Mouse (Mus musculus): ENCODE measurements at regions not wholly inside any gene's neighbourhood (a gene's known extent, or its start where the extent isn't known, plus 50 kb on each side); places are given as distances from the start of the nearest gene placed in this dataset.

GRCm38 (mm10) chr5:64673861-64674260 lies 129.3 kb upstream of the Klf3 start:
- no peaks in the 10 kb centered on the region for H3K36me3 ChIP-seq (ENCODE audit: control insufficient read depth, insufficient read depth, low read length)
- DNase-seq (ENCODE audit: low spot score): no peak
- H3K9ac ChIP-seq (ENCODE audit: low read depth, low read length, severe bottlenecking): no peak overlapping the region
- H3K4me2 ChIP-seq (replicated peaks; ENCODE audit: low read depth, low read length, severe bottlenecking): no peak overlapping the region
- no peak overlapping the region for H3K4me3 ChIP-seq (replicated peaks; ENCODE audit: low read length)
- no peaks in the 10 kb centered on the region for H3K4me1 ChIP-seq (ENCODE audit: control insufficient read depth, insufficient read depth, low read length)
- H3K27me3 ChIP-seq (ENCODE audit: control insufficient read depth, insufficient read depth, low read length): no peaks in the 10 kb centered on the region
- no peak for TF ChIP-seq POLR2A (IDR thresholded peaks at IDR 0.05; ENCODE audit: borderline replicate concordance, extremely low read depth, insufficient read depth, insufficient read length)
- ATAC-seq (ENCODE audit: low FRiP score, low read depth): no peak
- H3K27ac ChIP-seq (replicated peaks; ENCODE audit: low read depth, low read length): no peak overlapping the region
- WGBS: 89% methylated on average over 2 of the region's 2 CpGs
- no peaks in the 10 kb centered on the region for H3K9me3 ChIP-seq (ENCODE audit: control insufficient read depth, low read length)

- ATAC-seq (ENCODE audit: low FRiP score, low read depth) (no peak), DNase-seq (ENCODE audit: low spot score) (no peak)
- WGBS: 91% methylated on average over 17 of the region's 17 CpGs
- Histone ChIP-seq H3K4me1 (ENCODE audit: control insufficient read depth, insufficient read depth, low read length) (no peaks in the 10 kb centered on the region), H3K27me3 (ENCODE audit: control insufficient read depth, insufficient read depth, low read length) (no peaks in the 10 kb centered on the region), H3K27ac (replicated peaks; ENCODE audit: low read depth, low read length) (no peak overlapping the region), H3K9me3 (ENCODE audit: control insufficient read depth, low read length) (no peaks in the 10 kb centered on the region), H3K4me3 (replicated peaks; ENCODE audit: low read length) (no peak overlapping the region), H3K36me3 (ENCODE audit: control insufficient read depth, insufficient read depth, low read length) (no peaks in the 10 kb centered on the region), H3K4me2 (replicated peaks; ENCODE audit: low read depth, low read length, severe bottlenecking) (no peak overlapping the region), H3K9ac (ENCODE audit: low read depth, low read length, severe bottlenecking) (no peak overlapping the region)
- no peak for TF ChIP-seq POLR2A (IDR thresholded peaks at IDR 0.05; ENCODE audit: borderline replicate concordance, extremely low read depth, insufficient read depth, insufficient read length)
Measured at GRCm38 (mm10) chr5:64676214-64676945, 126.8 kb upstream of the Klf3 start.

DNA sequence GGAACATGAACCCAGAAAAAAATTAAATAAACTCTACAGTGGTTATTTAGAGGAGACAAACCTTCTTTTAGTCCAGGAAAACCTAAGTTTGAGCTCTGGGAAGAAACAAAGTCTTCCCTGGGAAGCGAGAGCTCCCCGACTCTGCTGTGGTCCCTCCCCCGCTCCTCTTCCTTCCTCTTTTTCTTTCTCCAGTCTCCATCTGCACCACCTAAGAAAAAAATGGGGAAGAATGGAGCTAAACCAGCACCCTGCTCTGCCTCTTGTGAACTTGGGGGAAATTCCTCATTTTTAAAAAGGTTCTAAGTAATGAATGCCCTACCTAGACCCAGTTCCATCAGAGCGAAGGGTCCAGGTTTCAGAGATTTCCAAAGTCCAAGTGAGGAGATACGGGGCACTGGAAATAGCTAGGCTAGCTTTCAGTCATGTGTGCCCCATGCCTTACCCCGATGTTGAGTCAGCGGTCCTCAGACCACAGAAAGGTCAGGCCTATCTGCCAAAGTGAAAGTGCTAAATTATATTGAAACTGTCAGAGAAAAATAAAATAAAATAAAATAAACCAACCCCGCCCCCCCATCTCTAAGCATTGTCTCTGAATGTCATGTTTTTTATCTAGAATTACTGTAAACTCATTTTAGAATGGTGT lies 126.1 kb upstream of the Klf3 start:
- Histone ChIP-seq H3K9ac (ENCODE audit: low read depth, low read length, severe bottlenecking) (no peak overlapping the region), H3K36me3 (ENCODE audit: control insufficient read depth, insufficient read depth, low read length) (no peaks in the 10 kb centered on the region), H3K27ac (replicated peaks; ENCODE audit: low read depth, low read length) (no peak overlapping the region), H3K9me3 (ENCODE audit: control insufficient read depth, low read length) (no peaks in the 10 kb centered on the region), H3K27me3 (ENCODE audit: control insufficient read depth, insufficient read depth, low read length) (no peaks in the 10 kb centered on the region), H3K4me2 (replicated peaks; ENCODE audit: low read depth, low read length, severe bottlenecking) (no peak overlapping the region), H3K4me3 (replicated peaks; ENCODE audit: low read length) (no peak overlapping the region), H3K4me1 (ENCODE audit: control insufficient read depth, insufficient read depth, low read length) (no peaks in the 10 kb centered on the region)
- ATAC-seq (ENCODE audit: low FRiP score, low read depth) (no peak), DNase-seq (ENCODE audit: low spot score) (no peak)
- 88% methylated on average over 8 of the region's 8 CpGs for WGBS
- TF ChIP-seq POLR2A (IDR thresholded peaks at IDR 0.05; ENCODE audit: borderline replicate concordance, extremely low read depth, insufficient read depth, insufficient read length): no peak

DNA sequence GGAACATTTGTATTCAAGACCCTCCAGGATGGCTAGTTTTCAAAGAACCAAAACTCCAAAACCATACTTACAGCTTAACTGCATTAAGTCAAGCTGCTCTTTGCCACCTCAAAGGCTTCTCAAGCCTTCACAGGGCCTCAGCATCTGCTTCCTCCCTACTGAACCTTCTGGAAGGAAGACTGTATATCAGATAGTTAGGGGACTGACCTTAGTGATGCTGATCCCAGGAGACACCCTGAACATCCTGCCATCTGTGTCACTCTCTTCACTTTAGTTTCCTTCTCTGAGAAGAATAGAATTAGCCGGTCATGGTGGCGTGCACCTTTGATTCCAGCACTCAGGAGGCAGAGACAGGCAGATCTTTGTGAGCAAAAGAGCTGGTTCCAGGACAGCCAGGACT lies 124.5 kb upstream of the Klf3 start:
- DNase-seq (ENCODE audit: low spot score) (no peak), ATAC-seq (ENCODE audit: low FRiP score, low read depth) (no peak)
- no peak overlapping the region for H3K4me2 ChIP-seq (replicated peaks; ENCODE audit: low read depth, low read length, severe bottlenecking)
- no peaks in the 10 kb centered on the region for H3K9me3 ChIP-seq (ENCODE audit: control insufficient read depth, low read length)
- no peak overlapping the region for H3K4me3 ChIP-seq (replicated peaks; ENCODE audit: low read length)
- H3K9ac ChIP-seq (ENCODE audit: low read depth, low read length, severe bottlenecking): no peak overlapping the region
- H3K36me3 ChIP-seq (ENCODE audit: control insufficient read depth, insufficient read depth, low read length): no peaks in the 10 kb centered on the region
- TF ChIP-seq POLR2A (IDR thresholded peaks at IDR 0.05; ENCODE audit: borderline replicate concordance, extremely low read depth, insufficient read depth, insufficient read length): no peak
- no peaks in the 10 kb centered on the region for H3K27me3 ChIP-seq (ENCODE audit: control insufficient read depth, insufficient read depth, low read length)
- 90% methylated on average over 2 of the region's 2 CpGs for WGBS
- H3K4me1 ChIP-seq (ENCODE audit: control insufficient read depth, insufficient read depth, low read length): no peaks in the 10 kb centered on the region
- H3K27ac ChIP-seq (replicated peaks; ENCODE audit: low read depth, low read length): no peak overlapping the region

- Histone ChIP-seq H3K4me1 (ENCODE audit: control insufficient read depth, insufficient read depth, low read length) (no peaks in the 10 kb centered on the region), H3K36me3 (ENCODE audit: control insufficient read depth, insufficient read depth, low read length) (no peaks in the 10 kb centered on the region), H3K27ac (replicated peaks; ENCODE audit: low read depth, low read length) (no peak overlapping the region), H3K4me3 (replicated peaks; ENCODE audit: low read length) (no peak overlapping the region), H3K9me3 (ENCODE audit: control insufficient read depth, low read length) (no peaks in the 10 kb centered on the region), H3K4me2 (replicated peaks; ENCODE audit: low read depth, low read length, severe bottlenecking) (no peak overlapping the region), H3K27me3 (ENCODE audit: control insufficient read depth, insufficient read depth, low read length) (no peaks in the 10 kb centered on the region), H3K9ac (ENCODE audit: low read depth, low read length, severe bottlenecking) (no peak overlapping the region)
- DNase-seq (ENCODE audit: low spot score) (no peak), ATAC-seq (ENCODE audit: low FRiP score, low read depth) (no peak)
- WGBS: 79% methylated on average over 18 of the region's 18 CpGs
- no peak for TF ChIP-seq POLR2A (IDR thresholded peaks at IDR 0.05; ENCODE audit: borderline replicate concordance, extremely low read depth, insufficient read depth, insufficient read length)
Measured at GRCm38 (mm10) chr5:64679996-64680625, 123.1 kb upstream of the Klf3 start.
